Mouse (Mus musculus) left cerebral cortex, postnatal 4 days (tissue): ENCODE data around the gene Padi1. TPM values are rescaled to one million over a fixed set of nuclear protein-coding genes. Genes with fewer than 3 reads are reported as not detected.

ENCODE experiments used
- DNase-seq: peaks from one replicate; pipeline ENCODE4 v3.0.0-alpha.2; 2022
- intact Hi-C: fragments of 180-260 bp; cut with DNase I; formaldehyde crosslinking; loops from one replicate; pipeline ENCODE4 v1.15.1; 2025
- total RNA-seq, 2 experiments: library from RNA; stranded (reverse); gene quantifications; 2 replicates each; pipeline ENCODE4 v1.2.3; 2021

The Padi1 gene
- total RNA-seq, 2 experiments from 2014 or later: 0.08 TPM; not detected in 1

DNA sequence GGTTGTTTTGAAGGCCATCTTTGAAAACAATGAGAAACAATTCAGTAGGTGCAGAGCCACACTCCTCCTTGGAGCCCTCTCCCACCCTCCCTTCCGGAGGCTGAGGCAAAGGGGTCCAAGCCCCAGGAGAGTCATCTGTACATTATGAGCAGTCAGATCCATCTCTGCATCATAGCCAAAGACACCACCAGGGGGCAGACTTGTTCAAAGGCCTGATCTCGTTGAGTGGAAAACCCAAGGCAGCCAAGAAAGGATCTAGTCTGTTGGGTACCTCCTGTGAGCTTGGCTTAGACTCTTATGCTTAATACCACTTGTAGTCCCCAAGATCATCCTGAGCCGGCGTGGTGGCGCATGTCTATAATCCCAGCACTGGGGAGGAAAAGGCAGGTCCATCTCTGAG, 23.6 kb downstream of the Padi1 start:
- peak; percentile 72 for DNase-seq
- intact Hi-C loops: loop anchor here (5.0 kb wide), 1 partner anchor 80 kb away; no protein-coding TSS in a partner anchor

DNA sequence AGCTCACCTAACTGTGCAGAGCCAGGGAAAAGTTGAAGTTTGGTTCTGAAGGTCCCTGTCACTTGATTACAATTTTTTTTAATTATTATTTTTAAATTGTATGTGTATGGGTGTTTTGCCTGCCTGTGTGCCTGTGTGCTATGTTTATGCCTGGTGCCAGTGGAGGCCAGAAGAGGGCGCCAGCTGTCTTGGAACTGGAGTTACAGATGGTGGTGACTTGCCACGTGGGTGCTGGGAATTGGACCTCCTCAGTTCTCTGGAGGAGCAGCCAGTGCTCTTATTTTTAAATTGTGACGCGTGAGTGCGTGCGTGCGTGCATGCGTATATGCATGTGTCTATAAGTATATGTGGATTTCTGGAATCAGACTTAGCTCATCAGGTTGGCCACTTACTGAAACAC, 28.2 kb downstream of the Padi1 start:
- no peak for DNase-seq
- intact Hi-C loops: no loop called here

DNA sequence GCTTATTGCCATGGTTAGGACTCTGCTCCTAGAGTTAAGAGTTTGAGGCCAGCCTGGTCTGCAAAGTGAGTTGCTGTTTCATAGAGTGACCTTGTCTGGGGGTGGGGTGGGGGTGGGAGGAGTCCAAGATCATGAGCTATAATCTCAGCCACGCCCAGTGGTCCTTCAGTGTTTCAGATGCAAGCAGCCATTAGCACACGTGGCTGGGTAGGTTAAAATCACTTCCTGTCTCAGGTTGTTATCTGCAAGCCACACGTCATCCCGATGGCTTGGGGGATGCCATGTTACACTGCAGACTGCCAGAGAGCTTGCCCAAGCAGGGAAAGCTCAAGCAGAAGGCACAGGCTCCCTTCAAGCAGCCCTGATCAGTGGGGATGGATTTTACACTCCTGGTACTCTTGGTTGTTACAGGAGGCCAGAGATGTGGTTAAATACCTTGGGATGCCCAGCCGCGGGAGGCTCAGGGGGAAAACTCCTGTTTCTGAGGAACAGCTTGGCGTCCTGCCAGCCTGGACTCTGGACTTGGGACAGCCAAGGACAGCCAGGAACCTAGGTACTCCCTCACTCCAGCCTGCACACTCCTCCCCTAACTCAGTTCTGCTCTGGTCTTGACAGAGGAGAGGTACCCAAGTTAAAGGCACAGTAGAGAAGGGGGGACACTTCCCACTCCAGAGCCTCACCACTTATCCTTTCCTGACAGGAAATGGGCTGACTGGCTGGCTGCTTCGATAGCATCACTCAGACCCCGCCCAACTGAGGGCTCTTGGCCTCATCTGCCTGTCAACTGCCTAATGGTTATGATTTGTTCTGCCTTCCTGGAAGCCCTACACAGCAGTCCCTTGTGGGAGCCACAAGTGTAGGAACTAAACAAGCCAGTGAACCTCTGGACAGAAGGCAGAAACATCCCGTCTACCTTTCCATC, 29.3 kb downstream of the Padi1 start:
- intact Hi-C loops: no loop called here
- DNase-seq: no peak

DNA sequence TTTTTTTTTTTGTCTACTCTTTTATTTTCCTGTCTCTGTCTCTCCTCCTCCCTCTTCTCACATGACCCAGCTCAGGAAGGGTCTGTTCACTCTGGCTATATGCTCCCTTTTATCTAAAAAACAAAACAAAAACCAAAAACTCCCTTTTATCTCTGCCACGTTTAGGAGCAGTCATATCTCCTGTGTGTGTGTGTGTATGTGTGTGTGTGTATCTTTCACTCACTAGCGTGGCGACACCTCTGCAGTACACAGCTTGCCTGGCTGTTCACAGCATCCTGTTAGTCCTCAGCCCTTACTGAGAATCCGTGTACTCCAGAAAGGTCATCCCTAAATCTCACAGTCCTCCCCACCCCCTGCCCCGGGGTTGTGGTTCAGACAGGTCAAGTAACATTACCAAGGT, 30.1 kb downstream of the Padi1 start:
- DNase-seq: no peak
- intact Hi-C loops: no loop called here

DNA sequence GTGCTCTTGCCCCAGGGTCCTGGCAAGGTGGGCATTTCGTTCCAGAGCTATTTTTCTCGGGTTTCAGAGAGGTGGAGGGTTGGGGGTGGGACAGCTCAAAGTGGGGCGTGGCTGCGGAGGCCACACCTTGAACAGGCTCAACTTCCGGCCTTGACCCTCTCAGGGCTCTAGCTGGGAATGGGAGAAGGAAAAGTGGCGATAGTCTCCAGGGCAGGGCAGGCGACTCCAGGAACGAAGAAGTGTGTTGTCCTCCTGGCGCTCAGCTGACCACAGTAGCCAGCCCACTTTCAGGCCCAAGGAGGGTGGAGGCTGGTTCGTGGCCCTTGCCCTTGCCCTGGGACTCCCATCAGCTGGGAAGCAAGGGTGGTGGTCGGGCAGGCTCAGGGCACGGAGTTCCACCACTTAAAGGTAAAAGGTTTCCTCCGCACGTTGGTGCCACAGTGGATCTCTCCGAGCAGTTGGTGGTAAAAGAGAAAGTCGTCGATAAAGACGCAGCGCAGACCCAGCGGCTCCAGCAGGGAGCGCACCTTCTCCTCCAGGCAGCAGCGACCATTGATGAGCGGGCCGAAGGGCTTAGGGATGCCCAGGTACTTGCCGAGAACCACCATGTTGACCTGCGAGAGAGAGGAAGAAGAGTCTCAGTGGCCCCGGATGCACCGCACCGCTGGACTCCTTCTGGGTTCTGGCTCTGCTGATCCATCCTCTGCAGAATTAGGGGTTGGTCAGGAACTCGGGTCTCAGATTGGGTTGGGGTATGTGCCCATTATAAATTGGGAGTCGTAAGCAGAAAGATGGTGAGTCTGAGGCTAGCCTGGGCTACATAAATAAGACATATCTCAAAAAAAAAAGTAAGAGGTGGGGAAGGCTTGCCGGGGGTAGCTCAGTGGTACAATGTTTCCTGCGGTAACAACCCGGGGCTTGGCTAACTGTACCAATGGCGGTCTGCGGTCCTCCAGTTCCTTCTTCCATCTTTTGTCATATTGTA, 31.0 kb downstream of the Padi1 start:
- DNase-seq: no peak
- intact Hi-C loops: no loop called here

DNA sequence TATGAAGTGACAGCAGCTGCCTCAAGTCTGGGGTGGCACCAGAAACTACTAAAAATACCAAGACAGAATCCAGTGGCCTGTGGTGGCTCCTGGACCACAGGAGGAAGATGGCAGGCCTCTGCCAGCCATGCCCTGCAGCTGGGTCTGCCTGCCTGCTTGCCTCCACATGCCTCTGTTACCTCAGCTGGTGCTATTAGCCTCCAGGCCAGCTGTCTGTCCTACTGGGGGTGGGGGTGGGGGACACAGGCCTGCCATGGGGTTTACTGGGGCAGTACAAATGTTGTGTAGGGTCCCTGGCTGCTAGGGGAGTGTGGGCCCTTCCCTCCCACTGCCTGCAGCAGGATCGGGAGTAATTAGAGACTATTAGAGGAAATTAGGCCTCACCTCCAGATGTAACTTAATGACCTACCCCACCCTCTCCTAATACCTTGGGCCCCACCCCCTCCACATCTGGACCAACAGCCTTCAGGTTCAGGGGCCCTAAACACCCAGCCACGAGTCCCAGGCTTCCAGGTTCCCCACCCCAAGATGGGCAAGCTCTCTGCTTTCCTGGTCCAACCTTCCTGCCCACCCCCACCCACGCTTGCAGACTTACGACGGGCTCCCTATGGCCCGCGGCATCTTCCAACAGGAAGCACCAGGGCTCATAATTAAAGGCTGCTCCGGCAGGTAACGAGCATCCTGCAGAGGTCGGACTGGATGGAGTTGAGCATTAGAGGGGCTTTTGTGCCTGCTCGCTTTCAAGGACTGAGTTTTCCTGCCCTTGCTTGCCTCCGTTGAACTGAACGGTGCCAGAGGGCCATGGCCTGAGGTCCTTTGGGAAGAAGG, 32.0 kb downstream of the Padi1 start:
- DNase-seq: no peak
- intact Hi-C loops: no loop called here

DNA sequence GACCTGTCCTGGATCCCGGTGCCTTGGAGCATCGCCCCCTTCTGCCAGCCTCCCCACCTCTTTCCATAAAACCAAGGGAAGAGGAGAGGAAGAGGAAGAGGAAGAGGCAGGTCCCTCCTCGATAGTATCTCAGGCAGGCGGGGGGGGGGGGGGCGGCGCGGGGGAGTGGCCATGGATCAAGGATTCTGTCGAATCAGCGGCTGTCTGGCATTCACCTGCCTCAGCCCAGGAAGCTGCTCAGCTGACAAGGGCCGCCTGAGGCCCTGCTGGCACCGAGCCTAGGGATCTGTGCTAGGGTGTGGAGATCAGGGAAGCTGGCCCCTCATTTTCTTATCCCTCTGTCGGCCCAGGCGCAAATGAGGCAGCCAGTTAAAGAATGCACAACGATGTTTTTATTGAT, 33.0 kb downstream of the Padi1 start:
- intact Hi-C loops: no loop called here
- DNase-seq: peak; percentile 67

DNA sequence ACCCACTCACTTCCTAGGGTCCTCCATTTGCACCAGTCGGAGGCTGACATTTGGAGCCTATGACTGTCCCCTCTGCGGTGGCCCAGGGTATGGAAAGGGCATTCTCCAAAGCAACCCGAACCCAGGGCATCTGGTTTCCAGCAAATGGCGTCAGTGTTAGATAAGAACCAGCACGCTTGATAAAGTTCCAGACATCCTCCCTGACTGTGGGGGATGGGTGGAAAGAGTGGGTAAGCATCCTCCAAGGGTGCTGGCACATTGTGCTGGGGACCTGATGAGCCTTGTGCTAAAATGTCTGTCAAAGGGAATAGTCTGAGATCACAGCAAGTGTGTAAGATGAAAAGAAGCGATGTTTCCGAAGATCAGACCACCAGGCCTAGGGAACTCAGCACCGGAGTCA, 33.4 kb downstream of the Padi1 start:
- DNase-seq: no peak

DNA sequence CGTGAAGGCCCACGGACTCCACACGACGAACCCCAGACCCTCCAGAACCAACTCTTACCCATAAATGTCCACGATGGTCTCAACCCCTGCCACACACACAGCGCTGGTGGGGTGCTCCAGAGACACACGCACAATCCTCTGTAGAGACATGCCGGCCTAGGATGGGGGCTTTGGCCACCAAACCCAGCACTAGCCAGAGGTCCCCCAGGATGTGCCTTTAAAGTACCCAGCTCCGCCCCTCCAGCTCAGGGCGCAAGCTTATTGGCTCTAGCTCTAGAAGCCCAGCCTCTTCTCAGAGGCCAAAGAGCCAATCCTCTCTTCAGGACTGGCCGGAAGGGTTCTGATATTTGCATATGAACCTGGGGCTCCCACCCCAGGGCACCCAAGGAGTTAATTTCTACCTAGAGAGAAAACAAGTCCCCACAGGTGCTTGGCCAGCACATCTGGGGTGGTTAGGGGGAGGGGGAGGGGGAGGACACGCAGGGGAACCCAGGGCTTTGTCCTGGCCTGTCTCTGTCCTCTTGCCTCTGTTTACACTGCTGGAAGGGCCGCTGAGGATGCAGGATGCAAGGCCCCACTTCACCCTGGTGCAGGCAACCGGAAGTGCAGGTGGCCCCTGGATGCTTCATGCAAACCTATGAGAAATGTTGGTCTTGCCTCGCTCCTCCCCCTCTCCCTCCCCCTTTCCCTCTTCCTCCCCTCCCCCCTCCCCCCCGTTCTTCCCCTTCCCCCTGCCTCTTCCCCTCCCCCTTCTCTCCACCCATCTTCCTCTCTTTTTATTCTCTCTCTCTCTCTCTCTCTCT, 34.9 kb downstream of the Padi1 start, which contains the start of gene Padi3:
Gene Padi3 (minus strand): TSS at position 191 of the 803 bp plus-strand sequence.
- intact Hi-C loops: no loop called here
- no peak for DNase-seq

More for the DNA sequence above, 33.4 kb downstream of the Padi1 start:
- intact Hi-C loops: no loop called here

DNA sequence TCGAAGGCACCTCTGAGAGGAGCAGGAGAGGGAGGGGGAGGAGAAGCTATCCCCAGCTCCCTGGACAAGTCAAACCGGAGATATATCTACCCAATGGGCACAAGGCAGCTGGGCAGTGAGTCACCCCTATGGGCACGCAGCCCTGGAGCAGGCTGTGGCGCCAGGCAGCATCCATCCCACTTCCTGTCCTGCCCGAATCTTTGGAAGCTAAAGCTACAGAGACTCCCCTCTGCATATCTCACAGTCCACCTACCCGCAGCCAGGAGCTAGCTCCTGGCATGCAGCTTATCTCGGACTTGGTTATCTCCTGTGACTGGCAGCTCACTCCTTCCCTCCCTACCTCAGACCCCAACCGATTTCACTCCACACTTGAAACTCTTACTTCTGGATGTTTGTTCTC, 36.5 kb downstream of the Padi1 start:
- intact Hi-C loops: no loop called here
- DNase-seq: no peak

DNA sequence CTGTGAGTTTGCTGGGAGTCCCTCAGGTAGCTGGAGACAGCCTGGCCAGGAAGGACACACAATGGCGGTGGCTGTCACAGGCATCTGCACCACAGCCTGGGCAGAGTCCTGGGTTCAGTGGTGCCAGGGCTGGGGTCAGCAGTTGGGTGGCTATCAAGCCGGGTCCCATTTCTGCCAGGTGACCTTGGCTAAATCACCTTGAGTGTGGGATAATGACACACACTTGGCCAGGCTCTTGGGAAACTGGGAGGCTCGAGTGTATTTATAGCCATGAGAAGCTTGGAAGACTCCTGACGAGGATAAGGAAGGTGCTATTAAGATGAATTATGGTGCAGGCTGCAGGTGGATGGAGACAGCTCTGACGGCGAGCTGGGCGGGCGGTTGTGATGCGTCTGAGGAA, 41.0 kb downstream of the Padi1 start:
- no peak for DNase-seq
- intact Hi-C loops: no loop called here

DNA sequence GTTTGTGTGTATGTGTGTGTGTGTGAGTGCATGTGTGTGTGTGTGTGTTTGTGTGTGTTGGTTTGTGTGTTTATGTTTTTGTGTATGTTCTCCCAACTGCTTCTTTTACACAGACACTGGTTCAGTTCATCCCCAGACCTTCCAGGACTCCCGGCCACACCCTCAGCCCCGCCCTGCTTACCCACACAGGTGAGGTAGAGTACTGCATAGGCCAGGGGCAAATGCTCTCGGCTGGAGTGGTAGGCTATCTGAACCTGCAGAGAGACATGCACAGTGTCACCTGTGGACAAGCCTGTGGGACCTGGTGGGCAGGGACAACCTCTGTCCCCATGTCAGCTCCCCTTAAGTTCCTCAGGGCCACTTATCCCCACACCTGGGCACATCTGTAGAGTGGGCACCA, 44.2 kb downstream of the Padi1 start:
- intact Hi-C loops: no loop called here
- DNase-seq: no peak

DNA sequence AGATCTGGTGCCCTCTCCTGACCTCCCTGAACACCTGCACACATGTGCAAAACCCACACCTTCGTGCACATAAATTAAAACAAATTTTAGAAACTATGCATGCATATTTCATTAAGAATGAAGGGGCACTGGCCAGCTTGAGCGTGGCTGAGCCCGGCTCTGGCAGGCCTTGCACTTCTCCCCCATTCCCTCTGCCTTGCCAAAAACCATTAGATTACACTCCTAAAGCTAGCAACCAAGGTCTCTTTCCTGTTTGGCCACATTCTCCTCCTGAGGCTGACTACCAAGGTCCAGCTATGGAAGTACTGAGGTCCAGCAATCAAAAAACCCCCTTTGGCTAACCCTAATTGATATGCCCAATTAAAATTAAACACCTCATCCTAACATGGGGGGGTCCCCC, 48.8 kb downstream of the Padi1 start:
- intact Hi-C loops: no loop called here
- no peak for DNase-seq

DNA sequence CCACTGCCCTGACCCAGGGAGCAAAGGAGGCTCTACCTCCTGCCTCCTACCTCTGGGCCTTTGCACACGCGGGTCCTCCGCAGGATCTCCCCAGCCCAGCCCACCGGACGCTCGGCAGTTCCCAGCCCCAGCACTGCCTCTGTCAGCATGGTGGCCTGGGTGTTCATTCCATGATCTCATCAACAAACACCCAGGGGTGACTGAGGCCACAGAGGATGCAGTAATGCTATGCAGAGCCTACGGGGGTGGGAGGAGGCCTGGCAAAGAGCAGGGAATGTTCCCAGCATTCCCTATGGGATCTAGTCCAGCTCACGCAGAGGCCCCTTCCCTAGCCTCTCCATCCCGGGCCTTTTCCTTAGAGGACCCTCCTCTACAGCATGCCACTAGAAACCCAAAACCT, 50.9 kb downstream of the Padi1 start:
- DNase-seq: no peak
- intact Hi-C loops: no loop called here

DNA sequence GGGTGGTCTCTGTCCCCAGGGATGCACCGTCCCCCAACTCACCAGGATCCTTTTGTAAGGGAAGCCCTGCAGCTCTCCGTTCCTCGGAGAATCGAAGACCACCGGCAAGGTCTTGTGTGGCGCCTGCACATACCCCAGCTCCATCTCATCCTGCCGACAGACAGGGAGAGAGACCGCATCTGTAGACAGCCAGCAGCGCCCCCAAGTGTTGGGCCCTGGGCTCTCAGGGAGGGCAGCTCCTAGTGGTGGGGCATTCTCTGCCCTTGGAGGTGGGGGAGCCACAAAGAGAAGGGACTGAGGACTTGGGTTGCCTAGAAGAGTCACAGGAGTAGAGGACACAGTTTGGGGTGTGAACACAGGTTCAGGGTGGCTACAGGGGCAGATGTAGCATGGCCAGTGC, 51.8 kb downstream of the Padi1 start:
- intact Hi-C loops: no loop called here

DNA sequence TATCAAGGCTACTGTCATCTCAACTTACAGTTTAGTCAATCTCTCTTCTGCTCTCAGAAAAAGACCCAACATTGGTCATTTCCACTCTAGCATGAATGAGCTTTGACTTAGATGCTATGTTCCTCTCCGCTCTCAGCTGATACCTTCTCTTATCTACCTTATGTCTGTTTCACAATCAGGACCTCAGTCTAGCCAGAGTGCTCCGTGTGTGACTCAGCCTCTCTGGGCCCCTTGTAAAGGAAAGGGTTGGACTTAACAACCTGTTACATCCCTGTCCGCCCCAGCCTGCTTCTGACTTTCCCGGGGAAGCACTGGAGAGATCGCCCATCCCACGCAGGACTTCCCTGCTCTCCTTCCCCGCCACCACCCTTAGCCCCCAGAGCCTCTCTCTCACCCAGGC, 53.0 kb downstream of the Padi1 start:
- intact Hi-C loops: no loop called here
- DNase-seq: no peak

More for the DNA sequence above, 51.8 kb downstream of the Padi1 start:
- no peak for DNase-seq

DNA sequence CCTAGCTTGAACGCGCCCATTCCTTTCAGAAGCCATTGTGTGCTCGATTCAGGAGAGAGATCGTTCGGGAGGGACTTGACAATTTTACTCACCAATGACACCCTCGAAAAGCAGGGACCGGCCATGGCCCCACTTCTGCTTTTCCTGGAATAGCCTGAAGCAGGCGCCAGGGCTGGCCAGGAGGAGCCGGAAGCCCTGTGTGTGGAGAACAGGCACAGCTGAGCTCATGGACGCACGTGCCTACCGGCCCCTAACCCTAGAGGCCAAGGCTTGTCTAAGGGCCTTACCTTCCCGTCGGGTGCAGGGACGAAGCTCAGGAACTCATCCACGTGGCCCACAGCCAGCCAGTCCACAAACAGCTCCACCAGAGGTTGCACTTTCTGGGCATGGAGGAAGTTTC, 54.5 kb downstream of the Padi1 start:
- intact Hi-C loops: no loop called here
- DNase-seq: no peak

DNA sequence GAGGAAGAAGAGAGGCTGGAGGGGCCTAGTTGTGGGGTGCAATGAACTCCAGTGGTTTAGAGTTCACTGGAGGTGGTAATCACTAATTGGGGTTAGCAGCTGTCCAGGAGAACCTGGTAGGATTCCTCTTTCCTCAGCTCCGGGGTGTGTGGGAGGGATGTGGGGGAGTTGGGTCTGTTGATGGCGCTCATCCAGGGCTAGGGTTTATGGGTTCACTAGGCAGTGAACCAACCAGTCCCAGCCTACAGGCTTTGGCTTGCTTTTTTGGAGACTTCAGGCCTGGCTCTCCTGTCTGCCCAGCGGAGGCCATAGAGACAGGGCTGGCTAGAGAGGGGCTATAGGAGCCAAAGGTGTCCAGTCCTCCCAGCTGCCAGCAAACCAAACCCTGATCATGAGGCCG, 55.6 kb downstream of the Padi1 start:
- intact Hi-C loops: no loop called here
- no peak for DNase-seq

DNA sequence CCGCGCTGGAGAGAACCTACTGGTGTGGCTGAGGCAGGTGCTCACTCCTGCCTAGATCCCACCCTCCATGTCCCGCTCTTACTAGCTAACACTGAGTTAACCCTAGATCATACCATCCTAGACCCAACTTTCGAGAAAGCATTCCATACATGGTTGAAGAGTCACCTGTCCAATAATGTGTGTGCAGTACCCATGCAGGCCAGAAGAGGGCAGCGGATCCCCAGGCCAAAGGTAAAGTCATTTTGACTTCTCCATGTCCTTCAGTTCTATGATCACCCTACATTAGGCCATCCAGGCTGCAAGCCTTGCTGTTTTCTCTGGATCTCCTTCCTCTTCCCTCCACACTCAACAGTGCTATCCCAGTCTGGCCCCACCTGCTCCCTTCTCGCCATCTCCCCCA, 56.6 kb downstream of the Padi1 start:
- peak; percentile 75 for DNase-seq
- intact Hi-C loops: no loop called here

DNA sequence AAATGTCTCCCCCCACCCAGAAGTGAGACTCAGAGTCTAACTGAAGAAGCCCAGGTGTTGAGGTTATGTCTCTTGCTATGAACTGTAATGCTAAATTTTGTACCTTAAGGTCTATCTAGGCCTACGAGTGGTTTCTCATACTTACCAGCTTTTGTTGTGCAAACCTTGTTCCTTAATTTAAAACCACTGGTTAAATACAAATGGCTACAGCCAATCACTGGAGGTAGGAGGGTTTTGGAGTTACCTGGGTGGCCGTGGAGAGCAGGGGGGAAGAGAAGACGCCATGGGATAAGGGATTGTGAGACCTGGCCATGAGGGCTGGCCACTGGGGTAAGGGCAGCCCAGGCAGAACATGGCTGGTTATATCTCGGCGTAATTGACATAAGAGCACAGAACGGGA, 57.3 kb downstream of the Padi1 start:
- intact Hi-C loops: no loop called here
- DNase-seq: no peak
